Mouse (Mus musculus): ENCODE data around the gene Olfr923. TPM values are rescaled to one million over a fixed set of nuclear protein-coding genes. Genes with fewer than 3 reads are reported as not detected.

The Olfr923 gene
- total RNA-seq (2014; rRNA removed) (not detected in 2 replicates), polyA plus RNA-seq (2012; rRNA removed) (not detected in 2 replicates)

- H3K36me3 ChIP-seq (ENCODE audit: control insufficient read depth, insufficient read depth, low read length): no peaks in the 10 kb centered on the region
- no peaks in the 10 kb centered on the region for H3K27me3 ChIP-seq (ENCODE audit: control insufficient read depth, insufficient read depth, low read length)
- no peak within 1 kb of the TSS for H3K27ac ChIP-seq (replicated peaks; ENCODE audit: insufficient read depth, low read depth, low read length)
- no peaks in the 10 kb centered on the region for H3K79me2 ChIP-seq (ENCODE audit: control insufficient read depth, insufficient read depth, low read length)
- WGBS: 85% methylated on average over 1 of the region's 1 CpGs
- H3K9ac ChIP-seq (ENCODE audit: low read depth, low read length): no peak within 1 kb of the TSS
- H3K4me1 ChIP-seq (ENCODE audit: control insufficient read depth, insufficient read depth, low read length): no peaks in the 10 kb centered on the region
- no peak for TF ChIP-seq CTCF (IDR thresholded peaks at IDR 0.05; ENCODE audit: low read depth, low read length)
- TF ChIP-seq POLR2A (IDR thresholded peaks at IDR 0.05; ENCODE audit: extremely low read depth, insufficient read depth, low read length): no peak
- no peak within 1 kb of the TSS for H3K4me3 ChIP-seq (ENCODE audit: insufficient read depth, low read depth, low read length)
- no peak for DNase-seq (ENCODE audit: extremely low read depth, low read depth, low spot score)
These were observed at the start of gene Olfr923 for GRCm38 (mm10) chr9:38826245-38826644. Gene Olfr923, plus strand, starts transcription at chr9:38826545.

DNA sequence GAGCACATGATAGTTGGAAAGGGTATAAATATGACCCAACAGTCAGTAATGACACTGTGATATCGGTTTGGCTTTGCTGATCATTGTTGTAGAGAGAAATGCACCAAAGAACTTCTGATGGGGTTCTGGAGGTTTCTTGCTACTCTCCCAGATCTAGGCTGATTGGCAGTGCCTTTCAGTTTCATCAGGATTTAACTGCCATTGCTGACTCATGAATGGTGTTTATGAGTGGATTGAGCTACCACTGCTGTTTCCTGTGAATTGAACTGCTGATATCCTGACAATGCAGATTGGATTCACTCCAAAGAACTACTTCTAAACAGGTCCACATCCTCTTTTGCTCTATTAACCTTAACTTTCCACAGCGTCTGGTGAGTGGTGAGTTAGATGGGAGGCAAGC lies 33.7 kb upstream of the Olfr923 start:
- Histone ChIP-seq H3K36me3 (ENCODE audit: control insufficient read depth, insufficient read depth, low read length) (no peaks in the 10 kb centered on the region), H3K4me1 (ENCODE audit: control insufficient read depth, insufficient read depth, low read length) (no peaks in the 10 kb centered on the region), H3K9ac (ENCODE audit: low read depth, low read length) (no peak overlapping the region), H3K79me2 (ENCODE audit: control insufficient read depth, insufficient read depth, low read length) (no peaks in the 10 kb centered on the region), H3K27ac (replicated peaks; ENCODE audit: insufficient read depth, low read depth, low read length) (no peak overlapping the region), H3K27me3 (ENCODE audit: control insufficient read depth, insufficient read depth, low read length) (no peaks in the 10 kb centered on the region), H3K4me3 (ENCODE audit: insufficient read depth, low read depth, low read length) (no peak overlapping the region)
- TF ChIP-seq POLR2A (IDR thresholded peaks at IDR 0.05; ENCODE audit: extremely low read depth, insufficient read depth, low read length) (no peak), CTCF (IDR thresholded peaks at IDR 0.05; ENCODE audit: low read depth, low read length) (no peak)
- 76% methylated on average over 2 of the region's 2 CpGs for WGBS
- no peak for DNase-seq (ENCODE audit: extremely low read depth, low read depth, low spot score)

- H3K27ac ChIP-seq (replicated peaks; ENCODE audit: insufficient read depth, low read depth, low read length): no peak overlapping the region
- H3K27me3 ChIP-seq (ENCODE audit: control insufficient read depth, insufficient read depth, low read length): no peaks in the 10 kb centered on the region
- DNase-seq (ENCODE audit: extremely low read depth, low read depth, low spot score): no peak
- no peak overlapping the region for H3K9ac ChIP-seq (ENCODE audit: low read depth, low read length)
- TF ChIP-seq POLR2A (IDR thresholded peaks at IDR 0.05; ENCODE audit: extremely low read depth, insufficient read depth, low read length) (no peak), CTCF (IDR thresholded peaks at IDR 0.05; ENCODE audit: low read depth, low read length) (no peak)
- H3K36me3 ChIP-seq (ENCODE audit: control insufficient read depth, insufficient read depth, low read length): no peaks in the 10 kb centered on the region
- H3K79me2 ChIP-seq (ENCODE audit: control insufficient read depth, insufficient read depth, low read length): no peaks in the 10 kb centered on the region
- H3K4me1 ChIP-seq (ENCODE audit: control insufficient read depth, insufficient read depth, low read length): no peaks in the 10 kb centered on the region
- H3K4me3 ChIP-seq (ENCODE audit: insufficient read depth, low read depth, low read length): no peak overlapping the region
These were observed 20.6 kb upstream of the Olfr923 start for GRCm38 (mm10) chr9:38805696-38806095.

DNA sequence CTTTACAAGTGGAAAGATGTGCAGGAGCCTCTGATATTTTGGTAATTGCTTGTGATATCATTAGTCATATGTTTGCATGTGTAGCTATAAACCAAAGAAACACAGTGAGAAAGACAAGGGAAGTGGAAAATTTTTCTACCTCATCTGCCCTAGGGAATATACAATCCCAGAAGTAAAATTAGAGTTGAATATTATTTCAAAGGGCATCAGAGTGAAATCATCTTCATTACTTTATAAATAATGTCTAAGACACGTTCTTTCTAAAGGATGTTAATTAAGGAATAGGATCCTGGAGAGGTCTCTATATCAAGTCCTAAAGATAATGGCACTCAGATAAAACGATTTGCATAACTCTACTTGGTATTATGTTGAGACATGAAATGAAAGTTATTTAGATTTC lies 12.0 kb upstream of the Olfr923 start, which contains the start of gene Olfr922:
Gene Olfr922, plus strand, starts transcription at position 301 of the 400 bp plus-strand sequence.
- Histone ChIP-seq H3K9ac (ENCODE audit: low read depth, low read length) (no peak within 1 kb of the TSS), H3K4me3 (ENCODE audit: insufficient read depth, low read depth, low read length) (no peak within 1 kb of the TSS), H3K4me1 (ENCODE audit: control insufficient read depth, insufficient read depth, low read length) (no peaks in the 10 kb centered on the region), H3K27me3 (ENCODE audit: control insufficient read depth, insufficient read depth, low read length) (no peaks in the 10 kb centered on the region), H3K27ac (replicated peaks; ENCODE audit: insufficient read depth, low read depth, low read length) (no peak within 1 kb of the TSS), H3K79me2 (ENCODE audit: control insufficient read depth, insufficient read depth, low read length) (no peaks in the 10 kb centered on the region), H3K36me3 (ENCODE audit: control insufficient read depth, insufficient read depth, low read length) (no peaks in the 10 kb centered on the region)
- whole genome bisulfite sequencing: 51% methylated on average over 2 of the region's 2 CpGs
- DNase-seq (ENCODE audit: extremely low read depth, low read depth, low spot score): no peak
- TF ChIP-seq POLR2A (IDR thresholded peaks at IDR 0.05; ENCODE audit: extremely low read depth, insufficient read depth, low read length): no peak
- no peak for TF ChIP-seq CTCF (IDR thresholded peaks at IDR 0.05; ENCODE audit: low read depth, low read length)

GRCm38 (mm10) chr9:38815458-38815986 lies 10.8 kb upstream of the Olfr923 start:
- Histone ChIP-seq H3K27ac (replicated peaks; ENCODE audit: insufficient read depth, low read depth, low read length) (no peak overlapping the region), H3K27me3 (ENCODE audit: control insufficient read depth, insufficient read depth, low read length) (no peaks in the 10 kb centered on the region), H3K9ac (ENCODE audit: low read depth, low read length) (no peak overlapping the region), H3K79me2 (ENCODE audit: control insufficient read depth, insufficient read depth, low read length) (no peaks in the 10 kb centered on the region), H3K36me3 (ENCODE audit: control insufficient read depth, insufficient read depth, low read length) (no peaks in the 10 kb centered on the region), H3K4me3 (ENCODE audit: insufficient read depth, low read depth, low read length) (no peak overlapping the region), H3K4me1 (ENCODE audit: control insufficient read depth, insufficient read depth, low read length) (no peaks in the 10 kb centered on the region)
- DNase-seq (ENCODE audit: extremely low read depth, low read depth, low spot score): no peak
- whole genome bisulfite sequencing: 81% methylated on average over 1 of the region's 1 CpGs
- TF ChIP-seq POLR2A (IDR thresholded peaks at IDR 0.05; ENCODE audit: extremely low read depth, insufficient read depth, low read length) (no peak), CTCF (IDR thresholded peaks at IDR 0.05; ENCODE audit: low read depth, low read length) (no peak)

DNA sequence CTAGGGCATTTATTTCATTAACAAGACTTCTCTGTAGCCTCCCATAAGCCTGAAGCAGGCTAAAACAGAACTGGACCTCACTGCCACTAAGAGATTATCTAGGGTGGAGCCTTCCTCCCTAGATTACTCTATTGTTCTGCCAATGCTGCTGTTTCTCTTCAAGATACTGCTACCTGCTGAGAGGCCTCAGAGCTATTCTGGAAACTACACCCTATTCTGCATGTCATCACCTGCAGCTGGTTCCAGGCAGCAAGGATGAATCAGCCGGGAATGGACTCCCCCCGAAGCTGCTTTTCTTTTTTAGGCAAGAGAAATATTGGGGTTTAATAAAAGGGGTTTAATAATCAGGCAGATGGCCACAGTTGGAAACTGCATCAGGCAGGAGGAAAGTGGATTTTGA lies 6.7 kb downstream of the Olfr923 start:
- no peak for TF ChIP-seq POLR2A (IDR thresholded peaks at IDR 0.05; ENCODE audit: extremely low read depth, insufficient read depth, low read length)
- no peak for TF ChIP-seq CTCF (IDR thresholded peaks at IDR 0.05; ENCODE audit: low read depth, low read length)
- Histone ChIP-seq H3K9ac (ENCODE audit: low read depth, low read length) (no peak overlapping the region), H3K27me3 (ENCODE audit: control insufficient read depth, insufficient read depth, low read length) (no peaks in the 10 kb centered on the region), H3K79me2 (ENCODE audit: control insufficient read depth, insufficient read depth, low read length) (no peaks in the 10 kb centered on the region), H3K4me1 (ENCODE audit: control insufficient read depth, insufficient read depth, low read length) (no peaks in the 10 kb centered on the region), H3K4me3 (ENCODE audit: insufficient read depth, low read depth, low read length) (no peak overlapping the region), H3K36me3 (ENCODE audit: control insufficient read depth, insufficient read depth, low read length) (no peaks in the 10 kb centered on the region), H3K27ac (replicated peaks; ENCODE audit: insufficient read depth, low read depth, low read length) (no peak overlapping the region)
- 76% methylated on average over 2 of the region's 2 CpGs for WGBS
- no peak for DNase-seq (ENCODE audit: extremely low read depth, low read depth, low spot score)
